Mouse (Mus musculus): ENCODE results near the gene Wnt2. TPM values are rescaled to one million over a fixed set of nuclear protein-coding genes. Genes with fewer than 3 reads are reported as not detected.

The Wnt2 gene
- polyA plus RNA-seq, 1 experiment from 2014 or later: 0.73 TPM

DNA sequence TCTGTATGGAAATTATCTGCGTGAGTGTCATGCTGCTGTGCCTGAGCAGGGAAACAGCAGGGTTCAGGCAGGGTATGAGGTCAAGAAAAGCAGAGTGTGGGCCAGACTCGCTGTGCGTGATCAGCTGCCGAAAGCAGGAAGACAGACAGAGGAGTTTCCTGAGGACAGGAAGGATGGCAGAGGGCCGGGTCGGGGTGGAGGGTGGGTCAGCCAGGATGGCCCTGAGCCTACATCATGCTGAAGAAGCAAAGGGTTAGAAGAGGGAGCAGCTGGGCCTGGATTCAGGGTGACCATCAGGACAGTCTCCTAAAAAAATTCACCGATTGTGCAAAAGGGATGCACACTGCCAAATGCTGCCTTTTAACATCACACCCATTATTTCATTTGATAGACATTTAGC lies 38.8 kb downstream of the Wnt2 start:
- ATAC-seq (ENCODE audit: low FRiP score, low TSS enrichment): no peak
- 68% methylated on average over 7 of the region's 7 CpGs for WGBS

GRCm38 (mm10) chr6:17990173-17991028 lies 40.0 kb downstream of the Wnt2 start:
- Histone ChIP-seq H3K27ac (ENCODE audit: low read depth, low read length) (no peak overlapping the region), H3K9me3 (ENCODE audit: control insufficient read depth, low read length) (no peaks in the 10 kb centered on the region), H3K4me2 (replicated peaks; ENCODE audit: low read depth, low read length) (no peak overlapping the region), H3K27me3 (ENCODE audit: control insufficient read depth, insufficient read depth, low read length) (no peaks in the 10 kb centered on the region), H3K9ac (ENCODE audit: low read depth, low read length) (no peak overlapping the region), H3K4me3 (ENCODE audit: low read length) (no peak overlapping the region), H3K4me1 (ENCODE audit: control insufficient read depth, insufficient read depth, low read length) (no peaks in the 10 kb centered on the region), H3K36me3 (ENCODE audit: control insufficient read depth, insufficient read depth, low read length) (no peaks in the 10 kb centered on the region)
- no peak for ATAC-seq (ENCODE audit: low FRiP score, low TSS enrichment)
- 88% methylated on average over 9 of the region's 9 CpGs for WGBS

More for the DNA sequence above, 38.8 kb downstream of the Wnt2 start:
- Histone ChIP-seq H3K36me3 (ENCODE audit: control insufficient read depth, insufficient read depth, low read length) (no peaks in the 10 kb centered on the region), H3K4me1 (ENCODE audit: control insufficient read depth, insufficient read depth, low read length) (no peaks in the 10 kb centered on the region), H3K27me3 (ENCODE audit: control insufficient read depth, insufficient read depth, low read length) (no peaks in the 10 kb centered on the region), H3K4me2 (replicated peaks; ENCODE audit: low read depth, low read length) (no peak overlapping the region), H3K27ac (ENCODE audit: low read depth, low read length) (no peak overlapping the region), H3K9ac (ENCODE audit: low read depth, low read length) (no peak overlapping the region), H3K4me3 (ENCODE audit: low read length) (no peak overlapping the region), H3K9me3 (ENCODE audit: control insufficient read depth, low read length) (no peaks in the 10 kb centered on the region)

- Histone ChIP-seq H3K9ac (ENCODE audit: low read depth, low read length) (no peak overlapping the region), H3K4me3 (ENCODE audit: low read length) (no peak overlapping the region), H3K27me3 (ENCODE audit: control insufficient read depth, insufficient read depth, low read length) (no peaks in the 10 kb centered on the region), H3K4me2 (replicated peaks; ENCODE audit: low read depth, low read length) (no peak overlapping the region), H3K9me3 (ENCODE audit: control insufficient read depth, low read length) (0 out of 2 replicates have a peak, but pooled peaks cover 2% of the 10 kb centered on the region), H3K4me1 (ENCODE audit: control insufficient read depth, insufficient read depth, low read length) (no peaks in the 10 kb centered on the region), H3K27ac (ENCODE audit: low read depth, low read length) (no peak overlapping the region), H3K36me3 (ENCODE audit: control insufficient read depth, insufficient read depth, low read length) (no peaks in the 10 kb centered on the region)
- no peak for ATAC-seq (ENCODE audit: low FRiP score, low TSS enrichment)
- WGBS: 76% methylated on average over 1 of the region's 1 CpGs
Measured at GRCm38 (mm10) chr6:17979361-17979760, 51.0 kb downstream of the Wnt2 start.

DNA sequence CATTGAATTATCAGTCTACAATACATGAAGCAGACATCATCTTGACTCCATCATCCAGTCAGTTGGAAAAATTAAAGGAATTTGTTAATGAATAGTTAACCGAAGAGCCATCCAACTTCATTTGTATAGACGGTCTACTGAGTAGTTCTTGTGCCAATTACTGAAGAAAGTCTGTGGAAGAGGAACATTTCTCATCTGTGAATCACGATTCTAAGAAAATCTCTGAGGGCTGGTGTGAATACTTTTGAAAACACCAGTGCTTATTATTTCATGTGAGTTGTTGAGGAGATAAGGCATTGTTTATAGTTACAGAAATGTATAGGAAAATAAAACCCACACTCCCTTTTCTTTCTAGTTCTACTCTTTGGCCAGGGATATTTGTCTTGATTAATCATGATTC lies 51.5 kb downstream of the Wnt2 start:
- Histone ChIP-seq H3K4me3 (ENCODE audit: low read length) (no peak overlapping the region), H3K27me3 (ENCODE audit: control insufficient read depth, insufficient read depth, low read length) (no peaks in the 10 kb centered on the region), H3K4me2 (replicated peaks; ENCODE audit: low read depth, low read length) (no peak overlapping the region), H3K36me3 (ENCODE audit: control insufficient read depth, insufficient read depth, low read length) (no peaks in the 10 kb centered on the region), H3K9ac (ENCODE audit: low read depth, low read length) (no peak overlapping the region), H3K4me1 (ENCODE audit: control insufficient read depth, insufficient read depth, low read length) (no peaks in the 10 kb centered on the region), H3K9me3 (ENCODE audit: control insufficient read depth, low read length) (0 out of 2 replicates have a peak, but pooled peaks cover 2% of the 10 kb centered on the region), H3K27ac (ENCODE audit: low read depth, low read length) (no peak overlapping the region)
- ATAC-seq (ENCODE audit: low FRiP score, low TSS enrichment): no peak
- 86% methylated on average over 3 of the region's 3 CpGs for WGBS

DNA sequence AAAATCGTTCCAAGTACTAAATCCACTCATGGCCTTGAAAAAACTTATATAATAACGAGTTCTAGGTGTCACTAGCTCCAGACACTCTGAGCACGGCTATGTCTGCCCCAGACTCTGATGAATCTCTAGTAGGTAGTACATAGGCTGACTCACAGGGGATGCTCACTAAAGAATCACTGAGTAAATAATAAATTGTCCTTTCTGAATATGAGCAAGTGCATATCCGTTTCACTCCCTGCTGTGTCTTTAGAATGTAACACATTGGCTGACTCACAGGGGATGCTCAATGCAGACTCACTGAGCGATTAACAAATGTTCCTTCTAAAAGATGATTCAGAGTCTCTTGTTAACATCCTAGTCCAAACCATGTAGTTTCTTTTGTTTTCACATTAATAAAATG lies 52.1 kb downstream of the Wnt2 start:
- no peaks in the 10 kb centered on the region for H3K36me3 ChIP-seq (ENCODE audit: control insufficient read depth, insufficient read depth, low read length)
- no peak for ATAC-seq (ENCODE audit: low FRiP score, low TSS enrichment)
- WGBS: 83% methylated on average over 5 of the region's 5 CpGs

DNA sequence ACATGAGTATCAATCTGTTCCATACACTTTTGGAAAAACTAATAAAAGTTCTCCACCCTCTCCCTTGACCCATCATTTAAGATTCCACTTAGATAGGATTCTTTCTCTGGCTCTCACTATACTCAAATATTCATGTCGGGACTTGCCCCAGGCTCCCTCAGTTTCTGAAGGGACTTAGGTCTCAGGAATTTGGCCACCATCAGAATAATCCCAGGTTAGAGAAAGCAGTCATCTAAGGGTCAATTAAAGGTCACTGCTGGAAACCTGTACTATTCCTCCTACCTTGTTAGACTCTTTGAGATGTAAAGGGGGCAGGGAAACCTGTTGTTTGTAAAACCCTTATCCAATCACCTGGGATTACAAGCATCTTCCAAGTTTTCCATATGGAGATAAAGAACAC lies 53.2 kb downstream of the Wnt2 start:
- Histone ChIP-seq H3K36me3 (ENCODE audit: control insufficient read depth, insufficient read depth, low read length) (no peaks in the 10 kb centered on the region), H3K9me3 (ENCODE audit: control insufficient read depth, low read length) (no peaks in the 10 kb centered on the region), H3K4me1 (ENCODE audit: control insufficient read depth, insufficient read depth, low read length) (no peaks in the 10 kb centered on the region), H3K4me3 (ENCODE audit: low read length) (no peak overlapping the region), H3K27ac (ENCODE audit: low read depth, low read length) (no peak overlapping the region), H3K27me3 (ENCODE audit: control insufficient read depth, insufficient read depth, low read length) (no peaks in the 10 kb centered on the region), H3K9ac (ENCODE audit: low read depth, low read length) (no peak overlapping the region), H3K4me2 (replicated peaks; ENCODE audit: low read depth, low read length) (no peak overlapping the region)
- ATAC-seq (ENCODE audit: low FRiP score, low TSS enrichment): no peak
- 67% methylated on average over 1 of the region's 1 CpGs for WGBS

More for the DNA sequence above, 52.1 kb downstream of the Wnt2 start:
- Histone ChIP-seq H3K9ac (ENCODE audit: low read depth, low read length) (no peak overlapping the region), H3K4me2 (replicated peaks; ENCODE audit: low read depth, low read length) (no peak overlapping the region), H3K4me3 (ENCODE audit: low read length) (no peak overlapping the region), H3K27me3 (ENCODE audit: control insufficient read depth, insufficient read depth, low read length) (no peaks in the 10 kb centered on the region), H3K9me3 (ENCODE audit: control insufficient read depth, low read length) (no peaks in the 10 kb centered on the region), H3K27ac (ENCODE audit: low read depth, low read length) (no peak overlapping the region), H3K4me1 (ENCODE audit: control insufficient read depth, insufficient read depth, low read length) (no peaks in the 10 kb centered on the region)

GRCm38 (mm10) chr6:17974416-17974815 lies 56.0 kb downstream of the Wnt2 start:
- no peak for ATAC-seq (ENCODE audit: low FRiP score, low TSS enrichment)
- Histone ChIP-seq H3K4me1 (ENCODE audit: control insufficient read depth, insufficient read depth, low read length) (no peaks in the 10 kb centered on the region), H3K4me2 (replicated peaks; ENCODE audit: low read depth, low read length) (no peak overlapping the region), H3K4me3 (ENCODE audit: low read length) (no peak overlapping the region), H3K27me3 (ENCODE audit: control insufficient read depth, insufficient read depth, low read length) (no peaks in the 10 kb centered on the region), H3K9ac (ENCODE audit: low read depth, low read length) (no peak overlapping the region), H3K27ac (ENCODE audit: low read depth, low read length) (no peak overlapping the region), H3K9me3 (ENCODE audit: control insufficient read depth, low read length) (no peaks in the 10 kb centered on the region), H3K36me3 (ENCODE audit: control insufficient read depth, insufficient read depth, low read length) (no peaks in the 10 kb centered on the region)
- 86% methylated on average over 3 of the region's 3 CpGs for WGBS

- Histone ChIP-seq H3K4me3 (ENCODE audit: low read length) (no peak overlapping the region), H3K9ac (ENCODE audit: low read depth, low read length) (no peak overlapping the region), H3K9me3 (ENCODE audit: control insufficient read depth, low read length) (no peaks in the 10 kb centered on the region), H3K27ac (ENCODE audit: low read depth, low read length) (no peak overlapping the region), H3K36me3 (ENCODE audit: control insufficient read depth, insufficient read depth, low read length) (no peaks in the 10 kb centered on the region), H3K4me2 (replicated peaks; ENCODE audit: low read depth, low read length) (no peak overlapping the region), H3K4me1 (ENCODE audit: control insufficient read depth, insufficient read depth, low read length) (no peaks in the 10 kb centered on the region), H3K27me3 (ENCODE audit: control insufficient read depth, insufficient read depth, low read length) (no peaks in the 10 kb centered on the region)
- ATAC-seq (ENCODE audit: low FRiP score, low TSS enrichment): 0 out of 2 replicates have a peak, but pooled peaks have one; percentile 20
Measured at GRCm38 (mm10) chr6:17971393-17971792, 59.0 kb downstream of the Wnt2 start.

- Histone ChIP-seq H3K36me3 (ENCODE audit: control insufficient read depth, insufficient read depth, low read length) (no peaks in the 10 kb centered on the region), H3K9me3 (ENCODE audit: control insufficient read depth, low read length) (no peaks in the 10 kb centered on the region), H3K27me3 (ENCODE audit: control insufficient read depth, insufficient read depth, low read length) (no peaks in the 10 kb centered on the region), H3K4me2 (replicated peaks; ENCODE audit: low read depth, low read length) (no peak overlapping the region), H3K27ac (ENCODE audit: low read depth, low read length) (no peak overlapping the region), H3K4me3 (ENCODE audit: low read length) (no peak overlapping the region), H3K9ac (ENCODE audit: low read depth, low read length) (no peak overlapping the region), H3K4me1 (ENCODE audit: control insufficient read depth, insufficient read depth, low read length) (no peaks in the 10 kb centered on the region)
- no peak for ATAC-seq (ENCODE audit: low FRiP score, low TSS enrichment)
- 76% methylated on average over 1 of the region's 1 CpGs for WGBS
Measured at GRCm38 (mm10) chr6:17969815-17970214, 60.6 kb downstream of the Wnt2 start.
